Mouse (Mus musculus): ENCODE measurements around the gene Picalm.

- no peak for TF ChIP-seq MYOG (IDR thresholded peaks at IDR 0.05; ENCODE audit: control insufficient read depth in 1 of 3, insufficient read depth in 1 of 3, insufficient read length in 2 of 3, low read depth in 2 of 3)
- no peak for TF ChIP-seq USF1 (IDR thresholded peaks at IDR 0.05; ENCODE audit: low read depth)
- TF ChIP-seq POLR2A (IDR thresholded peaks at IDR 0.05; ENCODE audit: insufficient read length, low read depth): no peak
Measured at GRCm38 (mm10) chr7:90201877-90202465, 72.0 kb downstream of the Picalm start.
